Mouse (Mus musculus): ENCODE measurements around the gene Lrrc45.

DNA sequence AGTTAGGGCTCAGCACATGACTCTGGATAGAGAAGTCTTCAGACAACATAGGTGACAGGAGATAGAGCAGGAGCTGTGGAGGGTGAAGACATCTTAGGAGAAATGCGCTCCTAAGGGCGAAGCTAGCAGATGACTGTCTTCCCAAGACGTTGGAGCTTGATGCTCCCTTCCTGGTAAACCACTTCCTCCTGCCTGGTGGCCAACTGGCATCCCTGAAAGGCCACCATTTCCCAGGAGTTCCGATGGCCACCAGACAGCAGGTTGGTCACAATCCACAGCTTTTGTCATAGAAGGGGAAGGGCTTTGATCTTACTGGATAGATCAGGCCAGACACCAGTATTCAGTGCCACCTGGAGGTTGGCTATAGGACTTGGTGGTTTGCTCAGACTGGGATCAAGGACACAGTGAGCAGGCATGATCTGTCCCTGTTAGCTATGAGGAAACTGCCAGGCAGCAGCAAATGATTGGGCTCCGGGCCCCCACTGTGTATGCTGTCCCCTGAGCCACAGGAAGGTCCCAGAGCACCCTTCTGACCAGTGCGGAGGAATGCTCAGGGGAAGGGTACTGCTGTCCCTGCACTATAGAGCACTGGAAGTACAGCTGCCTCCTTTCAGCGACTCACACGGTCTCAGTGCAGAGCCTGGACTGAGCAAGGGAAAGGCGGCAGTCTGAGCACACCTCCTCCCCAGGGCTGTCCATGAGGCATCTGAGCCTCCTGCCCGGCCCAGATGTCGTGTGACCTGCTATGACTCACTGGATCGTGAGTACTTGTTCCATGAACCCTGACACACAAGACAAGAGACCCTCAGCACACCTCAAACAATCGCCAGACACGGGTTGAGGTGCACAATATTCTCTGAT, 48.3 kb downstream of the Lrrc45 start:
- no peak for TF ChIP-seq GATA1 (IDR thresholded peaks at IDR 0.05; ENCODE audit: low read length)
- TF ChIP-seq TAL1 (IDR thresholded peaks at IDR 0.05; ENCODE audit: low read length): no peak

Measured in erythroblast, embryonic 14.5 days (primary cell).